Mouse (Mus musculus) gastrocnemius, postnatal 14 days (tissue): ENCODE measurements around the gene Znrd1as. TPM values are rescaled to one million over a fixed set of nuclear protein-coding genes. Genes with fewer than 3 reads are reported as not detected.

Experiments used
- DNase-seq: peaks from one replicate; pipeline ENCODE4 v3.0.0; 2021; ENCODE audit warnings: mixed read lengths
- intact Hi-C: fragments of 180-260 bp; cut with DNase I; formaldehyde crosslinking; loops from one replicate; pipeline ENCODE4 v1.15.1; 2025; ENCODE audit warnings: low total_unique reads
- long read RNA-seq, 2 experiments: library from polyadenylated mRNA; stranded (forward); transcript quantifications; one replicate each; pipeline ENCODE4 v2.0.0; 2021
- total RNA-seq, 2 experiments: library from RNA; stranded (reverse); gene quantifications; 2 replicates each; pipeline ENCODE4 v1.2.3; 2021

The Znrd1as gene
- 10 to 100 TPM in 1 of 2 experiments, 1 to 10 TPM in 1; 9.3 to 11.4 TPM for total RNA-seq
- long read RNA-seq, experiment 1, partial matches to known transcripts, result 0 of 2 reads
- long read RNA-seq, experiment 1, other reads (novel, unspliced or antisense), result 0 of 2 reads
- long read RNA-seq, experiment 2, transcript Znrd1as-201 (3 exons, 976 nt), result major isoform, 5 of 6 reads
- long read RNA-seq, experiment 2, partial matches to known transcripts, result 0 of 6 reads
- long read RNA-seq, experiment 2, other reads (novel, unspliced or antisense), result 0 of 6 reads

DNA sequence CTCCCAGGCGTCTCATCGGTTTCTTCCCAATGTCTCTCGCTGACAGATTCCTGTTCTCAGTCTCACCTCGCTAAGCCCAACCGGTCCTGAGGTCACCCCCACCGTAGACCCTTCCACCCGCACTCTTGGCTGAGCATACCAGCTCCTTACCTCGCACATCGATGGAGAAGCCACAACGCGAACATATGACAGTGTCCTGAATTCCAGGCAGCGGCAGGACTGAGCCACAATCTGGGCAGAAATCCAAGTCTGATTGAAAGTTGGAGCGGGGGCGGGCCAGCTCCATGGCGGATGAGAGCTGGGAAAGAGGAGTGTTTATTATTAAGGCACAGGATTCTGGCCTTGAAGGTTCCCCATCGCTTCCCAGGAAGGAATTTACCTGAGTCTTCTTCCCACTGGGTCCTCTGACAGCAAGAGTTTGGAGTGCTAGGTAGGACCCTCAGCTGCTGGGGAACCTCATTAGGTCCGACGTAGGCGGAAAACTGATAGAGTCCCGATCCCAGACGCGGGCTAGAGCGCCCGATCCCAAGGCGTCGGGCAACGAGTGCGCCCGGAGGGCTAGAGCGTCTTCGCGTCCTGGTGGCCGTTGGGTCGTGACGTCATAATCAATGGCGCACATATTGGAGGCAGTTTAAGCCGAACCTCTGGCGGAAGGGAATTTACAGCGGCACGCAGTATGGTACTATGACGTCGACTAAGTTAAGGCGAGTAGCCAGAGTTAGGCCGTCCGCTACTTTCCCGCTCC, at the start of gene Znrd1as, which contains the start of gene Znrd1:
TSS of gene Znrd1as (plus strand) at position 594 of the 745 bp plus-strand sequence.
TSS of gene Znrd1 (minus strand) at position 561 of the 745 bp plus-strand sequence.
- intact Hi-C loops, result no loop called here
- DNase-seq, result peak; percentile 92

DNA sequence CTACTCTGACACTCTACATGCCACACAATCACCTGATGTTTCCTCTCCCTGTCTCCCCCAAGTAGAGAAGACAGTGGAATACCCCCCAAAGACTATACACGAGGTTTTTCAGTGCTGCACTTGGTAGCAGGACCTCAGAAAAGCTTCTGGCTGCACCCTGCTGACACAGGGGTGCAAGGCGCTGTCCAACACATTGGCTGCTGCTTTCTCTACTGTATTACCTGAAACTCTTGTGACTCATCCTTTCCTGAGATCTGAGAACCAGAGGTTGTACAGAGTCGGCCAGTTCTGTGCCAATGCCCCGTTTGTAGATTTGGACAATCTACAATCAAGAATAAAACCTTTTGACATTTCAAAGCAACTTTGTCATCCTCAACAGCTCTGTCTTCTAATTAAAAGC, 48.6 kb upstream of the Znrd1as start:
- DNase-seq, result no peak
- intact Hi-C loops, result no loop called here

DNA sequence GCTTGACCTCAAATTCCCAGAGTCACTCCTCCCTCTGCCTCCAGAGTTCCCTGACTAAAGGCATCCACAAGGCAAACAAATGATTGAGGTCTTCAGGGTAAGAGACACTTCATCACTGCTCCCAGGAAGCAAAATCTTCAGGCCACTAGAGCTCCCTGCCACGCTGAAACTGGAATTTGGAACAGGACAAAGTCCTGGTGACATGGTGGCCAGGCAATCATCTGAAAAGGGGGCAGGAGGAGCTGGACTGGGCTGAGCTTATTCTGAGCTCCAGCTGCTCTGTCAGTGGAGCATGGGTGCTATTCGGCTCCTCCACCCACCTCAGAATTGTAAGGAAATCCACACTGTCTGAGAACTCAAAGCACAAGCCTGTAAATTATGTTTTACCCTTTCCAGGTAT, 46.4 kb upstream of the Znrd1as start:
- DNase-seq, result no peak
- intact Hi-C loops, result no loop called here

DNA sequence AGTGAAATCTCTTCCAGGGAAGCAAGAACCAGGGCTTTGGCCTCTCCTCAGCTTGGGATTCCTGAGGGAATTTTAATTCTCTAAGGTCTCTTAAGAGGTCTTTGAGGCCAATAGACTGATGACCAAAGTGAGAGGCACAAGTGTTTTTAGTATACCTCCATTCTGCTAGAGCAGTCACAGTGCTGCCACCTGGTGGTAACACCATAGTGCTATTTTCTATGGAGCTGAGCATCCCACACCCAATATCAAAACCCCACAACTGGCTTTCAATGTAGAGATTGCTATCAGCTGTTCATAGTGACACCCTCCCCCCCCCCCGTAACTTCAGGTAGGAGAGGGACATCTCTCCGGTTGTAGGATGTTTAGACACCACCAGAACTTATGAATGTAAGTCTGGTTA, 44.3 kb upstream of the Znrd1as start:
- intact Hi-C loops, result no loop called here
- peak; percentile 77 for DNase-seq

DNA sequence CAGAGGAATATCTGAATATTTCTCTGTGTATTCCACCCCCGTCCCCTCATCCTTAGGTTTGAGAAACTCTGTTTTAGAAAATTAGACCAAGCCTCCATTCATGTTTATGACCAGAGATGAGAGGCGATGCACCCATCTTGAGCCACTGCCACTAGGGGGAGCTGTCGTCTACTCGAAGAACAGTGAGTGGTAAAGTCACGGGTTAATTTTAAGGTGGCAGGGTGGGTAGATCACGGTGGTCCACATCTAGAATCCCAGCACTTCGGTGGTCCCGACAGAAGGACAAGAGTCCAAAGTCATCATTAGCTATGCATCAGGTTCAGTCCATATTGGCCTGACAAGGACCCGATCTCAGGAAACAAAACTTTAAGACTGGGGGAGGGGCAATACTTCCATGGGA, 43.3 kb upstream of the Znrd1as start:
- DNase-seq, result peak; percentile 38
- intact Hi-C loops, result loop anchor here (5.0 kb wide), 1 partner anchor 82 kb away; no protein-coding TSS in a partner anchor

DNA sequence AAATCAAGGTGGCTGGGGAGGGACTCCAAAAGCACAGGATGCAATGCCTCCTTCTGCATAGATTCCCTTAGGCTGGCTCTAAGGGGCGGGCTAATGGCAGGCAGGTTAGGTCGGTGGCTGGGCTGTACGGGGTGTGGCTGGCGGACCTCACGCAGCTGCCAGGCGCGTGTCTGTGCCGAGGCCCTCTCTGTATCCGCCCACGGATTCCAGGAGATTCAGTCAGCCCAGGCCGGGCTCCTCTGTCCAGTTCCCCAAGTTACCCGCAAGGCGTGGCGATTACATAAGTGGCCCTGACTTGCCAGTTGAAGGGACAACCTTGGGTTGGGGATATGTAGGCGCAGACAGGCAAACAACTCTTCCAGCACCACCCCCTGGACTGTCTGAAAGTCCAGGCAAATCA, 38.2 kb upstream of the Znrd1as start:
- intact Hi-C loops, result no loop called here
- DNase-seq, result no peak

DNA sequence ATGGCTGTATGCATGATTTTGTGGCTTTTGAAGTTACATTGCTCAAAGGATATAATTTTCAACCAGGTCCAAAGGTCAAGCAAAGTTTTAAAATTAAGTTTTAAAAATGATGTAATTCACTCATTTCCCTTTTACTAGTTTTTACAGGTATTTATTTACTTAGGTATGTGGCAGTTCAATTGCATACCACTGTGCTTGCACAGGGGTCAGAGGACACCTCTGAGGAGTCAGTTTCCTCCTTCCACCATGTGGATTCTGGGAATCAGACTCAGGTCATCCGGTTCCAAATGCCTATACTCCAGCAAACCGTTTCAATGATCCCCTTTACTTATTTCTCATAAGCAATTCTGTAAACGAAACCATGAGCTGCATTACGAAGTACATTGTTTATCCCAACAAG, 35.7 kb upstream of the Znrd1as start:
- intact Hi-C loops, result no loop called here

DNA sequence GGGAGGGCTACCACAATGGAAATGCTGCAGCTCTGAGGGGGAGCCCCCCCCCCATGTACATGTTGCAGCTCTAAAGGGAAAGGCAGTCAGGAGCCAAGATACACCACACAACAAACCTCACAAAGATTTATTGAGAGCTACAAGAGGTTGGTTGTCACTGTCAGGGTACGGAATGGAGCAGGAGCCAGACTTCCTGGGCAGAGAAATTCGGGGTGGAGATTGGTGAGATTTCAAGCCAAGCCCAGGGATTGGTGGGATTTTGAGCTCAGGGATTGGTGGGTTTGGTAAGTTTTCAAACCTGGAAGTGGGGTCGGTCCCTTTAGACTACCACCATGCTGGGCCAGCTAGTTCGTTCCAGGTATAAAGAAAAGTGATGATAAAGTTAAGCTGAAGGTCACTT, 34.9 kb upstream of the Znrd1as start:
- DNase-seq, result no peak
- intact Hi-C loops, result no loop called here

More for the DNA sequence above, 35.7 kb upstream of the Znrd1as start:
- DNase-seq, result no peak

DNA sequence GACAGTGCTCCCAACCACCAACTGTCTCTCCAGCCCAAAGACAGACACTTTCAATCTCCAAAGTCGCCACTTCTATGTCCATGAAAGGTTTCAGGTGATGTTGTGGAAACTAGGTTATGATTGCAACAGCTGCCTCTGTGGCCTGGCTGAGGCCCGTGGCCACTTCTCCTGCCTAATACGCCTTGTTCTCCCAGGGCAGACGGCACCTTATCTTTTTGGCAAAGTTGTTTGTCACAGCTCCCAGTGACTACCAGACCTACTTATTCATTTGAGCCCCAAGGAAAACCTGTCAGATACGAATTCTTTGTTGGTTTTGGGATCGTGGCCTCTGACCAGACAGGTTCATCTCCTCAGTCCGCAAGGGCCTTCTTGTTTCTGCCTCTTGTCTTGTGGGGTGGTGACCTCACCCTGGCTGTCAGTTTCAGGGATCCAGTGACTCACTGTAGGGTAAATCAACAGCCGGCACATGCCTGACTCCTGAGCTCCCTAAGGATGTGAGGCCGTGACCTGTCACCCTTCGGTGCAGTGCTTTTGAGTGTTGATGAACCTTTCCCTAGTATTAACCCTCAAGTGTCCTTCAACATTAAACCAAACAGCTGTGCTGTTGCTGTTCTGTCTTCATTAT, 30.8 kb upstream of the Znrd1as start:
- DNase-seq, result no peak

DNA sequence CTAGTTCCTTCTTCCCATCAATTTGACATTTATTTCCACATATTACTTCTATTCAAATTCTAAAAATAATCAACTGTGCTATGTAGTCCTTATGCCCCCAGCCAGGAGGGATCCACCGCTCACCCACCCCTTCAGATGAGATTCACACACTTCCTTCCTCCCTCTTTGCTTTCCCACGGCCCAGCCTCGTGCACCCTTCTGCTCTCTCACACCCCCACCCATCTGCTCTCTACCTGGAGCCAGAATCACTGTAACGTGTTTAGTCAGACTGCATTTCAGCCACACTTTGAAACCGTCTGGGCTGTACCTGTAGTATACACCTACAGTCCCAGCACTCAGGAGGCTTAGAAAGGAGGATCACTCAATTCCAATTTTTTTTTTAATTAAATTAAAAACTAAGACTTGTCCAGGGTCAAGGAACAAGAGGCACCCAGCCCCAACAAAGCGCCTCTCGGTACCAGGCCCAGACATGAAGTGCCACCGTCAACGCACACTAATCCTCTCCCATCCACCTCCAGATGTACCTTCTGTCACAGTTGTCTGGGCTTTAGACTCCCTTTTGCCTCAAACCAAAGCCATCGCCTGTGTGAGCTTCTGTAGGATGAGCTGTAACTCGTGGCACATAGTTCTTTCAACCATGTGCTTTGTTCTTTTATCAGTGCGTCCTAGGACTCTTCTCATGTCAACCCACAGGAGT, 29.0 kb upstream of the Znrd1as start:
- intact Hi-C loops, result no loop called here
- no peak for DNase-seq

More for the DNA sequence above, 30.8 kb upstream of the Znrd1as start:
- intact Hi-C loops, result no loop called here

DNA sequence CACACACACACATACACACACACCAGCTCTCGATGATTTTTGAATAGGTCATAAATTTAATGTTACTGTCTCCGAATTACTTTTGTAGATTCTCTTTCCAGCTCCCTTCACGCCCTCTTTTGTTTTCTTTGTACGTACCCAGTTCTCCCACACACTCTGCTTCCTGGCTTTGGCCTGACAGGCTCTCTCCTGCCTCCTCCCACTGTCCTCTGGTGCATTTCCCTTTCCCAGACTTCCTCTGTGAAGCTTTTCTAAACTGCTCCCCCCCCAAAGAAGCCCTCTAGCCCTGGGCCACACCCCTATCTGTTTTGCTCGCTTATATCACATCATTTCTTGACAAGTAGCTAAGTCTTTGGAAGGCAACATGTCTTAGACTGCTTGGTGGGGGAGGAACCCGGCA, 28.2 kb upstream of the Znrd1as start:
- intact Hi-C loops, result no loop called here
- no peak for DNase-seq

DNA sequence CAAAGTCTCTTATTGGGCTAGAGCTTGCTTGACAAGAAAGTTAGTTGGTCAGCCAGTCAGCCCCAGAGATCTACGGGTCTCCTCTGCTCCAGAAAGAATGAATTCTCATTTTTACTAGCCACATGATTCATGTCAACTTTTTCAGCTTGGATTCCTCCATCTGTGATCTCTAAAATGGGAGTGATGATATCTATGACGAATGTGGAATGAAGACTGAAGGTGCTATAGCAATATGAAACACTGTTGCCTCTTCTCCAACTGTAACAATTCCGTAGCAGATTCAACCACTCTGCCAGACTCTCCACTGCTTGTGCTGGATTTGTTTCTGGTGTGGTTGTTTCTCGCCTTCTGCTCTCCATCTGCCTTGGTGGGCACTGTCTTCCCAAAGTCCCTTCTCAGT, 27.3 kb upstream of the Znrd1as start:
- no peak for DNase-seq
- intact Hi-C loops, result no loop called here

DNA sequence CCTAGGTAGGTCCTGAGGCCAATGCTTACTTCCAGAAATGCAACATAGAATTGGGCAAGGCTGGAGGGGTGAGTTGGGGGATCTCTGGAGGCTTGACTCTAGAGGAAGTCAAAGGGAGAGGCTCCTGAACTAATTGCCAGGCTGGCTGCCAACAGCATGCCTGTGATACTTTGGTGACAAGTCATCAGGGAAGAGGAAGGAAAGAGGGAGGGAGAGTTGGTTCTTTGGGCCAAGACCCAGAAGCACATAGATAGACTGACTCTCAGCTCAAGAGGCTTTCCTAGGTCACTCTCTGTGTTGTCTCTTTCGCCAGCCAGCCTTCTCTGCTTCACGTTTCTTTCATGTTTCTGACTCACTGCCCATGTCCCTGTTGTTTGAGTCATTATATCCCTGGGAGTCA, 26.6 kb upstream of the Znrd1as start:
- intact Hi-C loops, result no loop called here
- DNase-seq, result no peak

DNA sequence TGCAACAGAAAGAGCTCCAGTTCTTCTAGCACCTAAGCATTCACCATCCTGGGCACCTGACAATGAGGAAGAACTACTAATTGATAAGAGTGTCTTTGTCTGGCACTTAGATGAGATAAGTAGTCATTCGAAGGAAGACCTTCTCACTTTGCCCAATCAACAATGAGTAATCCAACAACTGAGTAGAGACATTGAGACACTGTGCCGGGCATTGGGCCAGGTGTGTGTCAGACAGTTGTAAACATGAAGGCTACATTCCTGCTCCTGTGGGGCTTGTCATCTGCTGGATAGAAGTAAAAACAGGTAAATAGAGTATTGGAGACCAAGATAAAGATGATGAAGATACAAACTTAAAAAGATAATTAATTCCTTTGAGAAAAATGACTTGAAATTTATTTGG, 20.3 kb upstream of the Znrd1as start:
- intact Hi-C loops, result no loop called here
- DNase-seq, result no peak

DNA sequence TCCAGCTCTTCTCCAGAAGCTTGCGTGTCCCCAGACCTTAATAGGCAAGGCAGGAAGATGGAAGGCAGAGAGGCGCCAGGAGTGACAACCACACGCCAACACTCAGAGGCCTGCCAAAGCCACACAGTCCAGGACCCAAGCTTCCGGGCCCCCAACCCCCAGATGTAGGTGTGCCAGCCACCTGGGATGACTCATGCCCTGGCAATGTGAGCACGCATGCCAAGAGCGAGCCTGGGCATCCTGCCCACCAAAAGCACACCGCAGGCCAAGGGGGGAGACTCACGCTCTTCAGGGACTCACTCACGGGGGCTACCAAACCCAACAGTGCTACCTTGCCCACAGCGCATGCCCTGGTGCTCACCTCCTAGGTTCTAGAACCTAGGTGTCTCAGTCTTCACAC, 16.0 kb upstream of the Znrd1as start:
- no peak for DNase-seq
- intact Hi-C loops, result no loop called here

DNA sequence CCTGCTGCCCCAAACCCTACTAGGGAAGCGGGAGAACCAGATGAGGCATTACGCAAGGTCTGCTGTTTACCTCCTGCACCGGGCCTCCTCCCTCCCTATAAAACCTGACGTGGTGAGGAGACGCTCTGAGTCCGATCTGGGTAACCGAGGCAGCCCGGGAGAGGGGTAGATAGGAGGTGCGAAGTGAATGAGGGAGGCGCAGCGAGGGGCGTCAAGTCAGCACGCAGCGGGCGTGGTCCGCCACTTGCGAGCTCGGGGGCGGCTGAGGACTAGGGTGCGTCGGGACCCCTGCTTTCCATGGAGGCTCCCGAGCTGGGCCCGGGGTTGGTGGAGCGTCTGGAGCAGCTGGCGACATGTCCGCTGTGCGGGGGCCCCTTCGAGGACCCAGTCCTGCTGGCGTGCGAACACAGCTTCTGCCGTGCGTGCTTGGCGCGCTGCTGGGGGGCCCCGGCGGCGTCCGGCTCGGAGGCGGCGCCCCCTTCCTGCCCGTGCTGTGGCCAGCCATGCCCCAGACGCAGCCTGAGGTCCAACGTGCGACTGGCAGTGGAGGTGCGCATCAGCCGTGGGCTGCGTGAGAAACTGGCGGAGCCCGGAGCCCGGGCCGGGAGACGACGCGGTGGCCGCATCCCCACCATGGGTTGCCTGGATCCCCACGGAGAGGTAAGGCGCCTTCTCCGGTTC, 15.5 kb upstream of the Znrd1as start, which contains the start of gene Rnf39:
TSS of gene Rnf39 (plus strand) at position 128 of the 681 bp plus-strand sequence.
- intact Hi-C loops, result no loop called here
- no peak for DNase-seq

DNA sequence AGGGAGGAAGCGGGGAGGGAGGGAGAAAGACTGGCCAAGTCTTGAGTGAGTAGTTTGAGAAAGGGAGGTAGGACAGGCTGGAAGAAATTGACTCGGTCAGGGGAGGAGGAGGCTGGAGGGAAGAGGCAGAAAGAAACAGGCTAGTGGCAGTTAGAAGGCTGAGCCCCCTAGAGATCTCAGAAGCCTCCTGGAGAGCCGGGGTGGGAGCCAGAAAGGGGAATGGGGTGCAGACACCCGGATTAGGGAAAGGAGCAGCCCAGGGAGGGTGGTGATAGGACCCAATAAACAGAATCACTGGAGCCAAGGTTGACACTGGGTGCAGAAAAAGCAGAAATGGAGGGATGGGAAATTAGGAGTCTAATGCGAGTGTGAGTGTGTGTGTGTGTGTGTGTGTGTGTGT, 14.7 kb upstream of the Znrd1as start:
- DNase-seq, result no peak
- intact Hi-C loops, result no loop called here

DNA sequence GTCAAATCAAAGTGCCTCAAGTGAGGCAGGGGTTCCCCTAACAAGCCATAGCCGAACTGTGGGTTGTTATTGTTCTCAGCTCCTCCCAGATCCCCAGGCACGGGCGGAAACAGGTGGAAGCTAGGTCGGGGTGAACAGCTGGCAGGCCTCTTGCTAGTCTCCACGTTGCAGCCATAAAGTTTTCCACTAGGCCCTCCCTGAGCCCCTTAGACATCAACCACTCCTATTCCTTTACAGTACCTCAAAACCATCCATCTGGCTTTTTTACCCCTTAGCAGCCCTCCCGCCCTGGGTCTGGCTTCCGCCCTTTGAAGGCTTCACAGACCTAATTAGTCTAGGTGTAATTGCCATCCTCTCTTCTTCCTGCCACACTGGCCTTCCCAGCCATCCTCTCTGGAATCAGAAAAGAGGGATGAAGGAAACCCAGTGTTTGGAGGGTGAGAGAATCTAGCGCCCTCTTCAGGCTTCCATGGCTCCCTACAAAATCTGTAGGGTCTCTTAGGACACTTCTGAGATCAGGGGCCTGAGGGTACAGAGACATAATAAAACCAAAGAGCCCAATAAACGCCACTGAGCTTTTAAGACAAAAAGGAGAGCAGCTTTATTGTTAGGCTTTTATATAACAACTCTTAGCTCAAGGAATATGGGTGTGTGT, 14.1 kb upstream of the Znrd1as start:
- intact Hi-C loops, result no loop called here
- DNase-seq, result no peak
